Mouse (Mus musculus): Measurements from ENCODE around the gene Dnajc17.

DNA sequence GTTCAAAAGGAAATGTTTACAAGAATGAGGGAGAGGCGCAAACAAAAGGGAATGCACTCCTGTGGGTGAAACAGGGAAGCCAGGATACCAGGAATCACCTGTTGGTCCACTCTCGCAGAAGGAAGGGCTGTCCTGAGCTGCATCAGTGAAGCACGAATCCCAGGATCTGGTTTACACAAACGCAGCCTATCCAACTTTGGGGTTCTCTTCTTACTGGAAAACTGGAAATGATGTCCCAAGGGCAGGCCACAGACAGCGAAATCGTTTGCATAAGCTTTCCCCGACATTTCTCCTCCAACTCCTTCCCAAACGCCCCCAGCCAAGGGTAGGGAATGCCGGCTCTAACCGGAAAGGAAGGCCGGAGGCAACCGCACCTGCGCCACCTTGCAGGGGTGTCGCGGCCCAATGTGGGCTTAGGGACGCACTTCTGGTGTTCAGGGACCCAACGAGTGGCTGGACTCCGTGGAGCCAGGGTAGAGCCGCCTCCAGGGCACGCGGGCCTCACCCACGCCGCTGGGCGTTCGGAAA, 28.2 kb upstream of the Dnajc17 start:
- TF ChIP-seq POLR2A (IDR thresholded peaks at IDR 0.05; ENCODE audit: control insufficient read depth, extremely low read depth, insufficient read depth, low read length, poor library complexity) (no peak), CTCF (IDR thresholded peaks at IDR 0.05; ENCODE audit: borderline replicate concordance, control insufficient read depth, extremely low read depth, insufficient read depth, low read length, poor library complexity) (no peak)

Data from thymus, adult 2 months (tissue).